Mouse (Mus musculus): ENCODE data around the gene Dnajb14.

DNA sequence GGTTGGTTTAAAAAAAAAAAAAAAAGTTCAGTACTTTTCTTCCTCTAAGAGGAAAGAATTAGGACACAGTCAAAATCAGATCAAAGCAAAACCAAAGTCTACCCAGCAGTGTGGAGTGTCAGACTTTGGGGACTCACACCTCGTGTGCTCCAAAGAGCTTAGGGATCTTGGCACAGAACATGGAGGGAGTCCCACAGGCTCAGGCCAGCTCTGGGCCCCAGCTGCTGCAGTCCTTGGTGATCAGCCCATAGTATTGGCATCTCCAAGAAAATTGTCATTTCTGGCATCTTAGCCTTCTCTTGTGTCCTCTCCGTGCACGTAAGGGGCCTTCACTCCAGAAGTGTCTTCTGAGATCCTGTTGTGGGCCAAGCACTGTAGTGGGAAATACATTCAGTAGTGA lies 23.6 kb downstream of the Dnajb14 start:
- no peak for TF ChIP-seq CTCF (IDR thresholded peaks at IDR 0.05; ENCODE audit: extremely low read depth, insufficient read depth, low read length)
- TF ChIP-seq POLR2A (IDR thresholded peaks at IDR 0.05; ENCODE audit: extremely low read depth, insufficient read depth, low read length) = no peak

All from cortical plate, adult 2 months (tissue).